Mouse (Mus musculus) E14TG2a.4 (cell line): ENCODE data around the gene Kcnq5.
"Not testable (repeated sequence)": the region's sequence is repeated elsewhere in the genome, so short reads cannot be mapped to it uniquely, and the experiment has no call there.

Source experiments
- H3K27me3 ChIP-seq: 2 replicates; pipeline ENCODE4 v1.6.1; 2014; ENCODE audit warnings: low read length, control low read depth; ENCODE audit not compliant: insufficient read depth
- H3K36me3 ChIP-seq: 2 replicates; pipeline ENCODE4 v1.6.1; 2014; ENCODE audit warnings: low read length, control low read depth; ENCODE audit not compliant: insufficient read depth
- H3K4me1 ChIP-seq: replicated peaks from 2 replicates; pipeline ENCODE4 v1.6.1; 2014; ENCODE audit warnings: low read depth, low read length, control low read depth
- H3K4me3 ChIP-seq: replicated peaks from 2 replicates; pipeline ENCODE4 v1.5.1; 2014; ENCODE audit warnings: mild to moderate bottlenecking, low read length
- H3K9me3 ChIP-seq: 2 replicates; pipeline ENCODE4 v1.6.1; 2014; ENCODE audit warnings: low read length, control low read depth
- CTCF ChIP-seq: conservative IDR thresholded peaks from 2 replicates; pipeline ENCODE4 v1.5.1; 2014; ENCODE audit warnings: low read length
- NANOG ChIP-seq: IDR thresholded peaks from 2 replicates; pipeline ENCODE4 v1.6.1; 2014; ENCODE audit warnings: borderline replicate concordance, low read length, mixed read lengths
- POU5F1 ChIP-seq: IDR thresholded peaks from 2 replicates; pipeline ENCODE4 v1.6.1; 2014; ENCODE audit warnings: low read length, borderline replicate concordance

Kcnq5 gene

DNA sequence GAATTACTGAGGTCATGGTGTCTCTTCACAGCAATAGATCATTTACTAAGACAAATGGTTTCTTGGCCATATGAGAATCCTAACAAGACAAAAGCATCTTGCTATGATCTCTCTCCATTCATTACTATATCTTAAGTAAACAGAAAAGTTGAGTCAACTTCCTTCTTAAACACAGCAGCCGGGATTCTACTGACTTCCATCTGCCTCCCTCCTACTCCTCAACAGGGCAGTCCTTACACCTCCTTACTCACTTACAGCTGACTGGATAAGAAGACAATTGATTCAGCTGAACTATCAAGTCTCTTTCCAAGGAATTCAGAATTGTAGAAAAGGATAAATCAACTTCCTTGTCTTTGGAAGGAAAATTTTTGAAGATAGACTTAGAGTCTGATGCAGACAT, 232.6 kb downstream of the Kcnq5 start:
- Histone ChIP-seq H3K27me3 (no peaks in the 10 kb centered on the region), H3K9me3 (no peaks in the 10 kb centered on the region), H3K4me3 (no peak overlapping the region), H3K36me3 (no peaks in the 10 kb centered on the region), H3K4me1 (no peaks in the 10 kb centered on the region)
- TF ChIP-seq NANOG = no peak
- TF ChIP-seq POU5F1 = no peak
- no peak for TF ChIP-seq CTCF

DNA sequence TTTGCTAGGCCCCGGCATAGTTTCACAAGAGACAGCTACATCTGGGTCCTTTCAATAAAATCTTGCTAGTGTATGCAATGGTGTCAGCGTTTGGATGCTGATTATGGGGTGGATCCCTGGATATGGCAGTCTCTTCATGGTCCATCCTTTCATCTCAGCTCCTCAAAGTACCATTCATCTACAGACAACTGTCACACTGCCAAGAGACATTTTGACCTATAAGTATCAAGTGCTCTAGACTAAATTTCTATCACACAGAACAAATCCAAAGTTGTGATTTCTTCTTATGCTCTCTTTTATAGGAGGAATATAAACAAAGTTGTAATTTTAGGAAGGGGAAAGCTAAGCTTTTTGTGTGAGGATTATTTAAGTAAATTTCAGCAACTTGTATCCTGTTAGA, 238.5 kb downstream of the Kcnq5 start:
- not testable (repeated sequence) for H3K27me3 ChIP-seq, H3K9me3 ChIP-seq, H3K4me3 ChIP-seq, H3K4me1 ChIP-seq, H3K36me3 ChIP-seq

GRCm38 (mm10) chr1:21721246-21721645, 240.5 kb downstream of the Kcnq5 start:
- Histone ChIP-seq H3K36me3 (no peaks in the 10 kb centered on the region), H3K9me3 (no peaks in the 10 kb centered on the region), H3K4me1 (no peaks in the 10 kb centered on the region), H3K4me3 (no peak overlapping the region), H3K27me3 (no peaks in the 10 kb centered on the region)
- TF ChIP-seq CTCF = no peak
- TF ChIP-seq POU5F1 = no peak
- no peak for TF ChIP-seq NANOG

- no peaks in the 10 kb centered on the region for H3K36me3 ChIP-seq
- 0 out of 2 replicates have a peak, but pooled peaks cover 3% of the 10 kb centered on the region for H3K9me3 ChIP-seq
- no peaks in the 10 kb centered on the region for H3K27me3 ChIP-seq
- no peak for TF ChIP-seq CTCF
- TF ChIP-seq NANOG = no peak
- TF ChIP-seq POU5F1 = no peak
- H3K4me3 ChIP-seq = no peak overlapping the region
- no peaks in the 10 kb centered on the region for H3K4me1 ChIP-seq
These were observed 246.9 kb downstream of the Kcnq5 start for GRCm38 (mm10) chr1:21714816-21715215.

DNA sequence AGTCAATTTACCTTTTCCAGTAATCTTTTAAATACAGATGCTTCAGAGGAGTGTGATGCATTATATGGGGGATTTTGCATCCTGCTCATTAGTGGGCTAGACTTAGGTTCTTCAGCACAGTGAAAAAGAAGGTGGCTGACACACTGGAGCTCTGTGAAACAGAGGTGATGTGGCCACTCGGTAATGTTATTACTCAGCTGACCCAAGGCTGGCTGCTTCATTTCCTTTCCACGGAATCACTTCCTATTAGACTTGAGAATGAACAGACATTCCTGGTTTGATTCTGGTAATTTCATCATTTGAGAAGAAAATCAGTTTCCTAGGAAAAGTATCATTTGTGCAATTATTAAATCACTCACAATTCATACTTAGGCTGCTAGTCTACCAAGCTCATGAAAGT, 249.0 kb downstream of the Kcnq5 start:
- Histone ChIP-seq H3K4me1 (no peaks in the 10 kb centered on the region), H3K4me3 (no peak overlapping the region), H3K36me3 (no peaks in the 10 kb centered on the region), H3K27me3 (no peaks in the 10 kb centered on the region), H3K9me3 (0 out of 2 replicates have a peak, but pooled peaks cover 3% of the 10 kb centered on the region)
- TF ChIP-seq CTCF = no peak
- no peak for TF ChIP-seq NANOG
- TF ChIP-seq POU5F1 = no peak

GRCm38 (mm10) chr1:21690458-21690857, 271.3 kb downstream of the Kcnq5 start:
- no peaks in the 10 kb centered on the region for H3K4me1 ChIP-seq
- no peak overlapping the region for H3K4me3 ChIP-seq
- H3K36me3 ChIP-seq = no peaks in the 10 kb centered on the region
- H3K9me3 ChIP-seq = no peaks in the 10 kb centered on the region
- TF ChIP-seq NANOG = no peak
- TF ChIP-seq CTCF = no peak
- TF ChIP-seq POU5F1 = no peak
- H3K27me3 ChIP-seq = no peaks in the 10 kb centered on the region

DNA sequence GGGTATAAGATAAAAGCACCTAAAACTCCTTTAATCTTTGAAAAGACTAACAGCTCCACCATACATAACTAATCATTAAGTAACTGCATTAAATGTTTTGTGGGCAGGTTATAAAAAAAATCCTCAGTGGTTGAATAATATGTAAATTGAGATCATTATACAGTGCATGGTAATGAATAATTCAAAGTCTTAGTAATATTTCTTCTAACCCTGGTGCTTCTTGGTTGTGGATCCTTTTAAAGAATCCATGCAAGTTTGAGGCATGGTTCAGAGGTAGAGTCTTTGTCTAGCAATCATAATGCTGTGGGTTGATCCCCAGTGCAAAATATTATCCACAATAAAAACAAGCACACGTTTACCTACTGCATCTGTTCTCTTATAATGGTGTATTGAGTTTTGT, 272.8 kb downstream of the Kcnq5 start:
- no peaks in the 10 kb centered on the region for H3K36me3 ChIP-seq
- TF ChIP-seq POU5F1 = no peak
- no peak for TF ChIP-seq NANOG
- no peak for TF ChIP-seq CTCF
- H3K9me3 ChIP-seq = no peaks in the 10 kb centered on the region
- no peak overlapping the region for H3K4me3 ChIP-seq
- no peaks in the 10 kb centered on the region for H3K27me3 ChIP-seq
- H3K4me1 ChIP-seq = no peaks in the 10 kb centered on the region

GRCm38 (mm10) chr1:21684444-21684843, 277.3 kb downstream of the Kcnq5 start:
- no peak overlapping the region for H3K4me3 ChIP-seq
- no peaks in the 10 kb centered on the region for H3K27me3 ChIP-seq
- no peaks in the 10 kb centered on the region for H3K4me1 ChIP-seq
- no peaks in the 10 kb centered on the region for H3K36me3 ChIP-seq
- H3K9me3 ChIP-seq = no peaks in the 10 kb centered on the region
- TF ChIP-seq CTCF = no peak
- no peak for TF ChIP-seq POU5F1
- TF ChIP-seq NANOG = no peak

- TF ChIP-seq NANOG = no peak
- TF ChIP-seq CTCF = no peak
- no peak for TF ChIP-seq POU5F1
- Histone ChIP-seq H3K36me3 (no peaks in the 10 kb centered on the region), H3K4me3 (no peak overlapping the region), H3K9me3 (peaks cover 9% of the 10 kb centered on the region; the same call in 1 of the 2 replicates), H3K27me3 (no peaks in the 10 kb centered on the region), H3K4me1 (no peaks in the 10 kb centered on the region)
These were observed 284.9 kb downstream of the Kcnq5 start for GRCm38 (mm10) chr1:21676805-21677204.

DNA sequence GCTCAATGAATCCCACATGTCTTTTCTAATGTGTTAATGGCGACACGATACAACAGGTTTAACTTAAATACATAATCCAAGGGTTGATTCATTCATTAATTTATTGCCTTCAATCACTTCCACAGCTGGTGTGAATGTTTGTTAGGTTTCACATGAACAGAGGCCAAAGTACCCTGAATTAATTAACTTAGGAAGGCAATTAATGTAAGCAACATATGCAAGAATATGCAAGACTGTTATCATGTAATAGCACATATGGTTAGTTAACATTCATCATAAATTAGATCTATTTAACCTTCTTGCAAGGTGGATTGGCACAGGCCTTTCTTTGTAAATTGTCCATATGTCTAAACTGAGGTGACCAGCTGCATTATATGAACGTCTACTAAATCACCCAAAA, 300.9 kb downstream of the Kcnq5 start:
- no peaks in the 10 kb centered on the region for H3K27me3 ChIP-seq
- no peaks in the 10 kb centered on the region for H3K9me3 ChIP-seq
- no peaks in the 10 kb centered on the region for H3K4me1 ChIP-seq
- TF ChIP-seq POU5F1 (no peak), CTCF (no peak), NANOG (no peak)
- H3K4me3 ChIP-seq = no peak overlapping the region
- H3K36me3 ChIP-seq = no peaks in the 10 kb centered on the region

DNA sequence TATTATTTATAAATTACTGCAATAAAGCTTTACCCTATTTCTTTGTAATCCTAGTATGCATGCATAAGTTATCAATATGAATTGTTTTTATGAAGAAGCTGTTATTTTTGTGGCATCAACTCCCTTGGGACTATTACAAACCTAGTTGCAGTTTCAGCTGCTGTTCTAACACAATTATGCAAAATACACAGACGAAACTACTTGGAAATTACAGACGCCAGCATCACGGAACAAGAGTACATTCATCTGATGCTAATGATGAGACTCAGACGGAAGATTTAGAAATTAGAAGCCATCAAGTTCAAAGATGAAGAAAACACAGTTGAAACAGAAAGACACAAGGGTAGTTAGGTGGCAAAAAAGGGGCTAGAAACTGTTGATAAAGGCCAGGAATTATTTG, 310.9 kb downstream of the Kcnq5 start:
- no peaks in the 10 kb centered on the region for H3K4me1 ChIP-seq

More for the DNA sequence above, 310.9 kb downstream of the Kcnq5 start:
- H3K27me3 ChIP-seq = no peaks in the 10 kb centered on the region
- H3K4me3 ChIP-seq = no peak overlapping the region
- no peaks in the 10 kb centered on the region for H3K9me3 ChIP-seq
- H3K36me3 ChIP-seq = no peaks in the 10 kb centered on the region
- TF ChIP-seq CTCF (no peak), NANOG (no peak), POU5F1 (no peak)
